Mouse (Mus musculus) neural tube, embryonic 12.5 days (tissue): ENCODE measurements around the gene Olfr620. TPM values are rescaled to one million over a fixed set of nuclear protein-coding genes. Genes with fewer than 3 reads are reported as not detected.

Experiments
- ATAC-seq: fragments of 200-750 bp; cut with Nextera tagmentation; 2 replicates; pipeline ENCODE4 v1.8.0; 2017; ENCODE audit warnings: low read depth, mild to moderate bottlenecking, moderate TSS enrichment, moderate library complexity; ENCODE audit not compliant: low FRiP score
- H3K27ac ChIP-seq: fragments of 300-500 bp; sonication (generic); 2 replicates; pipeline ENCODE4 v1.5.1; 2016
- H3K27me3 ChIP-seq: fragments of 300-500 bp; sonication (generic); replicated peaks from 2 replicates; pipeline ENCODE4 v1.6.1; 2016; ENCODE audit warnings: mild to moderate bottlenecking
- H3K36me3 ChIP-seq: fragments of 300-500 bp; sonication (generic); 2 replicates; pipeline ENCODE4 v1.6.1; 2016; ENCODE audit warnings: mild to moderate bottlenecking
- H3K4me1 ChIP-seq: fragments of 300-500 bp; sonication (generic); 2 replicates; pipeline ENCODE4 v1.6.1; 2016
- H3K4me2 ChIP-seq: fragments of 300-500 bp; sonication (generic); replicated peaks from 2 replicates; pipeline ENCODE4 v1.6.1; 2016; ENCODE audit warnings: mild to moderate bottlenecking
- H3K4me3 ChIP-seq: fragments of 300-500 bp; sonication (generic); 2 replicates; pipeline ENCODE4 v1.5.1; 2016
- H3K9ac ChIP-seq: fragments of 300-500 bp; sonication (generic); 2 replicates; pipeline ENCODE4 v1.6.1; 2016; ENCODE audit warnings: mild to moderate bottlenecking
- H3K9me3 ChIP-seq: fragments of 300-500 bp; sonication (generic); 2 replicates; pipeline ENCODE4 v1.6.1; 2016; ENCODE audit warnings: mild to moderate bottlenecking
- WGBS: fragments of 180-500 bp; shearing (Covaris S2); methylation state at CpG from one replicate; pipeline ENCODE4 v1.1.7; 2016; 5-methylcytosine and 5-hydroxymethylcytosine counted together
- microRNA-seq: library from miRNA; unstranded; fragments of <30 nt; microRNA quantifications from one replicate; pipeline ENCODE4, GENCODE M21; 2017
- polyA plus RNA-seq: library from polyadenylated mRNA; unstranded; fragments of >200 nt; fragmentation: Nextera tagmentation; extraction: Ambion mirVana; gene quantifications from 2 replicates; pipeline ENCODE4 v1.2.1, GENCODE M21; 2016

Olfr620 gene
- polyA plus RNA-seq: not detected in 2 replicates

GRCm38 (mm10) chr7:103612434-103612833 is at the start of gene Olfr620:
Gene Olfr620 (minus strand): TSS chr7:103612534.
- H3K4me2 ChIP-seq: no peak within 1 kb of the TSS
- no peaks in the 10 kb centered on the region for H3K9me3 ChIP-seq
- H3K36me3 ChIP-seq: no peaks in the 10 kb centered on the region
- H3K4me3 ChIP-seq: no peak within 1 kb of the TSS
- no peaks in the 10 kb centered on the region for H3K4me1 ChIP-seq
- H3K27ac ChIP-seq: no peak within 1 kb of the TSS
- no peaks in the 10 kb centered on the region for H3K27me3 ChIP-seq
- H3K9ac ChIP-seq: no peak within 1 kb of the TSS
- ATAC-seq: no peak
- 86% methylated on average over 2 of the region's 2 CpGs for WGBS

- 92% methylated on average over 4 of the region's 4 CpGs for WGBS
- Histone ChIP-seq H3K36me3 (no peaks in the 10 kb centered on the region), H3K9me3 (no peaks in the 10 kb centered on the region), H3K9ac (no peak overlapping the region), H3K4me2 (no peak overlapping the region), H3K27ac (no peak overlapping the region), H3K27me3 (no peaks in the 10 kb centered on the region), H3K4me3 (no peak overlapping the region), H3K4me1 (no peaks in the 10 kb centered on the region)
- no peak for ATAC-seq
Measured at GRCm38 (mm10) chr7:103644070-103644469, 31.7 kb upstream of the Olfr620 start.

GRCm38 (mm10) chr7:103642602-103643001 is 30.3 kb upstream of the Olfr620 start, which contains the start of gene Olfr622:
Gene Olfr622 (minus strand): TSS chr7:103642702.
- Histone ChIP-seq H3K27ac (no peak within 1 kb of the TSS), H3K4me2 (no peak within 1 kb of the TSS), H3K4me3 (no peak within 1 kb of the TSS), H3K9ac (no peak within 1 kb of the TSS), H3K9me3 (no peaks in the 10 kb centered on the region), H3K27me3 (no peaks in the 10 kb centered on the region), H3K36me3 (no peaks in the 10 kb centered on the region), H3K4me1 (no peaks in the 10 kb centered on the region)
- WGBS: 79% methylated on average over 1 of the region's 1 CpGs
- no peak for ATAC-seq

- H3K27ac ChIP-seq: no peak overlapping the region
- H3K9me3 ChIP-seq: no peaks in the 10 kb centered on the region
- H3K4me3 ChIP-seq: no peak overlapping the region
- H3K4me1 ChIP-seq: no peaks in the 10 kb centered on the region
- H3K27me3 ChIP-seq: no peaks in the 10 kb centered on the region
- no peak for ATAC-seq
- H3K9ac ChIP-seq: no peak overlapping the region
- H3K4me2 ChIP-seq: no peak overlapping the region
- no peaks in the 10 kb centered on the region for H3K36me3 ChIP-seq
Measured at GRCm38 (mm10) chr7:103636795-103637194, 24.5 kb upstream of the Olfr620 start.

GRCm38 (mm10) chr7:103607425-103607824 is 4.9 kb downstream of the Olfr620 start:
- no peaks in the 10 kb centered on the region for H3K36me3 ChIP-seq
- H3K9ac ChIP-seq: no peak overlapping the region
- no peaks in the 10 kb centered on the region for H3K27me3 ChIP-seq
- H3K27ac ChIP-seq: no peak overlapping the region
- ATAC-seq: no peak
- 82% methylated on average over 2 of the region's 2 CpGs for WGBS
- H3K9me3 ChIP-seq: no peaks in the 10 kb centered on the region
- no peaks in the 10 kb centered on the region for H3K4me1 ChIP-seq
- H3K4me2 ChIP-seq: no peak overlapping the region
- H3K4me3 ChIP-seq: no peak overlapping the region

GRCm38 (mm10) chr7:103600275-103600674 is 12.1 kb downstream of the Olfr620 start, which contains the start of gene Olfr619:
Gene Olfr619 (plus strand): TSS chr7:103600575.
- no peak within 1 kb of the TSS for H3K4me3 ChIP-seq
- no peaks in the 10 kb centered on the region for H3K36me3 ChIP-seq
- H3K4me2 ChIP-seq: no peak within 1 kb of the TSS
- H3K27ac ChIP-seq: no peak within 1 kb of the TSS
- H3K9ac ChIP-seq: no peak within 1 kb of the TSS
- H3K27me3 ChIP-seq: no peaks in the 10 kb centered on the region
- no peaks in the 10 kb centered on the region for H3K4me1 ChIP-seq
- H3K9me3 ChIP-seq: no peaks in the 10 kb centered on the region
- ATAC-seq: no peak

- ATAC-seq: no peak
- 67% methylated on average over 2 of the region's 2 CpGs for WGBS
Measured at GRCm38 (mm10) chr7:103589803-103590202, 22.5 kb downstream of the Olfr620 start, which contains the start of gene Olfr618. Gene Olfr618 (plus strand): TSS chr7:103590103.

GRCm38 (mm10) chr7:103572761-103573160 is 39.6 kb downstream of the Olfr620 start, which contains the start of gene Olfr617:
Gene Olfr617 (plus strand): TSS chr7:103573061.
- WGBS: 81% methylated on average over 1 of the region's 1 CpGs
- Histone ChIP-seq H3K27me3 (no peaks in the 10 kb centered on the region), H3K4me3 (no peak within 1 kb of the TSS), H3K27ac (no peak within 1 kb of the TSS), H3K4me1 (no peaks in the 10 kb centered on the region), H3K4me2 (no peak within 1 kb of the TSS), H3K9me3 (no peaks in the 10 kb centered on the region), H3K9ac (no peak within 1 kb of the TSS), H3K36me3 (no peaks in the 10 kb centered on the region)
- ATAC-seq: no peak

More at GRCm38 (mm10) chr7:103589803-103590202, 22.5 kb downstream of the Olfr620 start, which contains the start of gene Olfr618:
- Histone ChIP-seq H3K27ac (no peak within 1 kb of the TSS), H3K4me3 (no peak within 1 kb of the TSS), H3K4me1 (no peaks in the 10 kb centered on the region), H3K9me3 (no peaks in the 10 kb centered on the region), H3K9ac (no peak within 1 kb of the TSS), H3K36me3 (no peaks in the 10 kb centered on the region), H3K27me3 (no peaks in the 10 kb centered on the region), H3K4me2 (no peak within 1 kb of the TSS)

GRCm38 (mm10) chr7:103569043-103569442 is 43.3 kb downstream of the Olfr620 start, which contains the start of gene Olfr616:
Gene Olfr616 (minus strand): TSS chr7:103569143.
- no peaks in the 10 kb centered on the region for H3K36me3 ChIP-seq
- H3K9ac ChIP-seq: no peak within 1 kb of the TSS
- H3K27me3 ChIP-seq: no peaks in the 10 kb centered on the region
- no peak for ATAC-seq
- no peak within 1 kb of the TSS for H3K4me2 ChIP-seq
- no peak within 1 kb of the TSS for H3K4me3 ChIP-seq
- H3K4me1 ChIP-seq: no peaks in the 10 kb centered on the region
- WGBS: 75% methylated on average over 3 of the region's 3 CpGs
- H3K27ac ChIP-seq: no peak within 1 kb of the TSS
- no peaks in the 10 kb centered on the region for H3K9me3 ChIP-seq

- Histone ChIP-seq H3K4me2 (no peak within 1 kb of the TSS), H3K9ac (no peak within 1 kb of the TSS), H3K36me3 (no peaks in the 10 kb centered on the region), H3K27me3 (no peaks in the 10 kb centered on the region), H3K4me1 (no peaks in the 10 kb centered on the region), H3K27ac (no peak within 1 kb of the TSS), H3K4me3 (no peak within 1 kb of the TSS), H3K9me3 (no peaks in the 10 kb centered on the region)
- no peak for ATAC-seq
- WGBS: 87% methylated on average over 2 of the region's 2 CpGs
Measured at GRCm38 (mm10) chr7:103555779-103556178, 56.6 kb downstream of the Olfr620 start, which contains the start of gene Olfr615. Gene Olfr615 (plus strand): TSS chr7:103556079.

Small RNA genes lying within 50 kb of the gene (microRNA-seq; reads per million reads assigned to microRNA genes)
- gene Gm26506: not detected

Other genes with a start within 250 kb of the Olfr620 start
- not detected in 2 replicates for gene Olfr601, start 249.9 kb downstream of the Olfr620 start, polyA plus RNA-seq
- gene Olfr603, start 226.4 kb downstream of the Olfr620 start, polyA plus RNA-seq: not detected in 2 replicates
- not detected in 2 replicates for gene Usp17lc, start 197.5 kb downstream of the Olfr620 start, polyA plus RNA-seq
- not detected in 2 replicates for gene Olfr605, start 167.1 kb downstream of the Olfr620 start, polyA plus RNA-seq
- not detected in 2 replicates for gene Olfr606, start 163.5 kb downstream of the Olfr620 start, polyA plus RNA-seq
- gene Olfr607, start 148.4 kb downstream of the Olfr620 start, polyA plus RNA-seq: not detected in 2 replicates
- gene Olfr608, start 142.7 kb downstream of the Olfr620 start, polyA plus RNA-seq: not detected in 2 replicates
- not detected in 2 replicates for gene Olfr609, start 114.5 kb downstream of the Olfr620 start, polyA plus RNA-seq
- not detected in 2 replicates for gene Olfr610, start 100.4 kb downstream of the Olfr620 start, polyA plus RNA-seq
- not detected in 2 replicates for gene Olfr611, start 91.7 kb downstream of the Olfr620 start, polyA plus RNA-seq
- gene Olfr612, start 69.8 kb downstream of the Olfr620 start, polyA plus RNA-seq: not detected in 2 replicates
- gene Olfr613, start 64.5 kb downstream of the Olfr620 start, polyA plus RNA-seq: not detected in 2 replicates
- gene Olfr615, start 56.5 kb downstream of the Olfr620 start, polyA plus RNA-seq: not detected in 2 replicates
- not detected in 2 replicates for gene Olfr616, start 43.4 kb downstream of the Olfr620 start, polyA plus RNA-seq
- not detected in 2 replicates for gene Olfr617, start 39.5 kb downstream of the Olfr620 start, polyA plus RNA-seq
- not detected in 2 replicates for gene Olfr618, start 22.4 kb downstream of the Olfr620 start, polyA plus RNA-seq
- not detected in 2 replicates for gene Olfr619, start 12.0 kb downstream of the Olfr620 start, polyA plus RNA-seq
- not detected in 2 replicates for gene Olfr622, start 30.2 kb upstream of the Olfr620 start, polyA plus RNA-seq
- gene Olfr623, start 51.2 kb upstream of the Olfr620 start, polyA plus RNA-seq: not detected in 2 replicates
- gene Olfr624, start 58.7 kb upstream of the Olfr620 start, polyA plus RNA-seq: not detected in 2 replicates
- not detected in 2 replicates for gene Olfr625-ps1, start 70.2 kb upstream of the Olfr620 start, polyA plus RNA-seq
- gene Olfr243, start 102.1 kb upstream of the Olfr620 start, polyA plus RNA-seq: not detected in 2 replicates
- not detected in 2 replicates for gene Olfr628, start 117.8 kb upstream of the Olfr620 start, polyA plus RNA-seq
- not detected in 2 replicates for gene Olfr629, start 132.4 kb upstream of the Olfr620 start, polyA plus RNA-seq
- gene Olfr630, start 144.8 kb upstream of the Olfr620 start, polyA plus RNA-seq: not detected in 2 replicates
- gene Olfr69, start 159.1 kb upstream of the Olfr620 start, polyA plus RNA-seq: not detected in 2 replicates
- gene Olfr68, start 167.2 kb upstream of the Olfr620 start, polyA plus RNA-seq: not detected in 2 replicates
- not detected in 2 replicates for gene Olfr67, start 179.3 kb upstream of the Olfr620 start, polyA plus RNA-seq
- gene Hbb-bt, start 201.5 kb upstream of the Olfr620 start, polyA plus RNA-seq: 662 and 699 TPM in 2 replicates
- 567 and 639 TPM in 2 replicates for gene Hbb-bs, start 215.6 kb upstream of the Olfr620 start, polyA plus RNA-seq
- gene Hbb-bh2, start 228.0 kb upstream of the Olfr620 start, polyA plus RNA-seq: 0.38 TPM in 1 of 2 replicates, not detected in the other
- 483 and 495 TPM in 2 replicates for gene Hbb-bh1, start 230.6 kb upstream of the Olfr620 start, polyA plus RNA-seq
- gene Hbb-y, start 240.7 kb upstream of the Olfr620 start, polyA plus RNA-seq: 6,731 and 6,931 TPM in 2 replicates